Mouse (Mus musculus): ENCODE results near the gene Bmt2.
A peak's percentile ranks its signal among the peaks of the same experiment; 100 is the strongest.

The Bmt2 gene

GRCm38 (mm10) chr6:13677818-13678282 lies at the start of gene Bmt2:
Bmt2 (minus strand) TSS chr6:13677966.
- peak; percentile 95 for DNase-seq (ENCODE audit: low read depth)

- no peak for DNase-seq (ENCODE audit: low read depth)
These were observed 44.4 kb upstream of the Bmt2 start for GRCm38 (mm10) chr6:13722166-13722565.

GRCm38 (mm10) chr6:13714867-13715266 lies 37.1 kb upstream of the Bmt2 start:
- DNase-seq (ENCODE audit: low read depth): no peak

- no peak for DNase-seq (ENCODE audit: low read depth)
These were observed 19.1 kb upstream of the Bmt2 start for GRCm38 (mm10) chr6:13696882-13697281.

GRCm38 (mm10) chr6:13695103-13695845 lies 17.5 kb upstream of the Bmt2 start:
- no peak for DNase-seq (ENCODE audit: low read depth)

GRCm38 (mm10) chr6:13691657-13692294 lies 14.0 kb upstream of the Bmt2 start:
- DNase-seq (ENCODE audit: low read depth): no peak

- no peak for DNase-seq (ENCODE audit: low read depth)
These were observed 12.6 kb upstream of the Bmt2 start for GRCm38 (mm10) chr6:13690398-13690797.

GRCm38 (mm10) chr6:13683929-13684595 lies 6.3 kb upstream of the Bmt2 start:
- no peak for DNase-seq (ENCODE audit: low read depth)

- DNase-seq (ENCODE audit: low read depth): no peak
These were observed 583 bp upstream of the Bmt2 start for GRCm38 (mm10) chr6:13678349-13678748.

GRCm38 (mm10) chr6:13677141-13677761 lies 515 bp downstream of the Bmt2 start:
- no peak for DNase-seq (ENCODE audit: low read depth)

- no peak for DNase-seq (ENCODE audit: low read depth)
These were observed 1.6 kb downstream of the Bmt2 start for GRCm38 (mm10) chr6:13676196-13676595.

- DNase-seq (ENCODE audit: low read depth): no peak
These were observed 3.0 kb downstream of the Bmt2 start for GRCm38 (mm10) chr6:13674600-13675305.

- DNase-seq (ENCODE audit: low read depth): no peak
These were observed 12.1 kb downstream of the Bmt2 start for GRCm38 (mm10) chr6:13665646-13666045.

GRCm38 (mm10) chr6:13658016-13658415 lies 19.8 kb downstream of the Bmt2 start:
- no peak for DNase-seq (ENCODE audit: low read depth)

- DNase-seq (ENCODE audit: low read depth): no peak
These were observed 23.7 kb downstream of the Bmt2 start for GRCm38 (mm10) chr6:13654081-13654480.

GRCm38 (mm10) chr6:13652284-13652683 lies 25.5 kb downstream of the Bmt2 start:
- no peak for DNase-seq (ENCODE audit: low read depth)

GRCm38 (mm10) chr6:13650854-13651253 lies 26.9 kb downstream of the Bmt2 start:
- no peak for DNase-seq (ENCODE audit: low read depth)

GRCm38 (mm10) chr6:13648305-13648704 lies 29.5 kb downstream of the Bmt2 start:
- no peak for DNase-seq (ENCODE audit: low read depth)

- no peak for DNase-seq (ENCODE audit: low read depth)
These were observed 41.2 kb downstream of the Bmt2 start for GRCm38 (mm10) chr6:13636582-13636989.

GRCm38 (mm10) chr6:13632571-13632970 lies 45.2 kb downstream of the Bmt2 start:
- peak; percentile 22 for DNase-seq (ENCODE audit: low read depth)

GRCm38 (mm10) chr6:13630607-13631006 lies 47.2 kb downstream of the Bmt2 start:
- no peak for DNase-seq (ENCODE audit: low read depth)

- DNase-seq (ENCODE audit: low read depth): no peak
These were observed 58.1 kb downstream of the Bmt2 start for GRCm38 (mm10) chr6:13619618-13620017.

Data from fibroblast of lung, adult 2 months (primary cell).